Mouse (Mus musculus): Measurements from ENCODE around the gene Rere. TPM values are rescaled to one million over a fixed set of nuclear protein-coding genes. Genes with fewer than 3 reads are reported as not detected.
"Not testable (repeated sequence)": the region's sequence is repeated elsewhere in the genome, so short reads cannot be mapped to it uniquely, and the experiment has no call there.

Gene Rere
- polyA plus RNA-seq, 1 experiment: 42.0 TPM

GRCm38 (mm10) chr4:150474086-150474485 lies 192.6 kb downstream of the Rere start:
- Histone ChIP-seq H3K4me1 (ENCODE audit: control insufficient read depth, insufficient read depth, low read length) (peaks cover 4% of the 10 kb centered on the region), H3K4me3 (replicated peaks; ENCODE audit: extremely low read depth, low read depth, low read length) (no peak overlapping the region)
- 85% methylated on average over 7 of the region's 7 CpGs for WGBS
- no peak for DNase-seq
- no peak for TF ChIP-seq POLR2A (IDR thresholded peaks at IDR 0.05; ENCODE audit: borderline replicate concordance, extremely low read depth, low read depth, low read length)
- TF ChIP-seq CTCF (IDR thresholded peaks at IDR 0.05; ENCODE audit: insufficient read depth, low read length): no peak

- Histone ChIP-seq H3K4me1 (ENCODE audit: control insufficient read depth, insufficient read depth, low read length) (peaks cover 4% of the 10 kb centered on the region), H3K4me3 (replicated peaks; ENCODE audit: extremely low read depth, low read depth, low read length) (no peak overlapping the region)
- WGBS: 32% methylated on average over 5 of the region's 5 CpGs
- no peak for DNase-seq
- no peak for TF ChIP-seq POLR2A (IDR thresholded peaks at IDR 0.05; ENCODE audit: borderline replicate concordance, extremely low read depth, low read depth, low read length)
- TF ChIP-seq CTCF (IDR thresholded peaks at IDR 0.05; ENCODE audit: insufficient read depth, low read length): peak; percentile 3; the same call in 1 of the 2 replicates
Measured at GRCm38 (mm10) chr4:150476258-150476657, 194.8 kb downstream of the Rere start.

DNA sequence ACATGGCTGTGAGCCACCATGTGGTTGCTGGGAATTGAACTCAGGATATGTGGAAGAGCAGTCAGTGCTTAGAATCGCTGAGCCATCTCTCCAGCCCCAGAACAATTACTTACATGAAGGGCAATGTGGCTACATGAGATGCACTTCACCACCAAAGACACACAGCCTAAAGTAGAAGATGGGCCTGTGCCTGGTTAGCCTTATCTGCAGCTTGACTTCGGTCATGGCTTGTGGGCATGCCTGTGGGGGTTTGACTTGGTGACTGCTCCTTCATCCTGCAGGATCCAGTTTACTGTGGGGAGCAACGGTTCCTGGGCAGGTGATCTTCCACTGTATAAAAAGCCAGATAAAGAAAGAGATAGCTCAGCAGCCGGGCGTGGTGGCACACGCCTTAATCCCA lies 196.6 kb downstream of the Rere start:
- no peak overlapping the region for H3K4me3 ChIP-seq (replicated peaks; ENCODE audit: extremely low read depth, low read depth, low read length)
- H3K4me1 ChIP-seq (ENCODE audit: control insufficient read depth, insufficient read depth, low read length): peaks cover 4% of the 10 kb centered on the region
- 86% methylated on average over 6 of the region's 6 CpGs for WGBS
- TF ChIP-seq CTCF (IDR thresholded peaks at IDR 0.05; ENCODE audit: insufficient read depth, low read length): no peak
- no peak for TF ChIP-seq POLR2A (IDR thresholded peaks at IDR 0.05; ENCODE audit: borderline replicate concordance, extremely low read depth, low read depth, low read length)
- no peak for DNase-seq

GRCm38 (mm10) chr4:150483081-150483480 lies 201.6 kb downstream of the Rere start:
- not testable (repeated sequence) for H3K4me1 ChIP-seq (ENCODE audit: control insufficient read depth, insufficient read depth, low read length); DNase-seq; H3K4me3 ChIP-seq (replicated peaks; ENCODE audit: extremely low read depth, low read depth, low read length)
- 91% methylated on average over 5 of the region's 5 CpGs for WGBS

GRCm38 (mm10) chr4:150486097-150486496 lies 204.7 kb downstream of the Rere start:
- no peak for DNase-seq
- WGBS: 37% methylated on average over 2 of the region's 2 CpGs
- no peak for TF ChIP-seq POLR2A (IDR thresholded peaks at IDR 0.05; ENCODE audit: borderline replicate concordance, extremely low read depth, low read depth, low read length)
- TF ChIP-seq CTCF (IDR thresholded peaks at IDR 0.05; ENCODE audit: insufficient read depth, low read length): no peak
- H3K4me1 ChIP-seq (ENCODE audit: control insufficient read depth, insufficient read depth, low read length): peaks cover 10% of the 10 kb centered on the region
- H3K4me3 ChIP-seq (replicated peaks; ENCODE audit: extremely low read depth, low read depth, low read length): no peak overlapping the region

DNA sequence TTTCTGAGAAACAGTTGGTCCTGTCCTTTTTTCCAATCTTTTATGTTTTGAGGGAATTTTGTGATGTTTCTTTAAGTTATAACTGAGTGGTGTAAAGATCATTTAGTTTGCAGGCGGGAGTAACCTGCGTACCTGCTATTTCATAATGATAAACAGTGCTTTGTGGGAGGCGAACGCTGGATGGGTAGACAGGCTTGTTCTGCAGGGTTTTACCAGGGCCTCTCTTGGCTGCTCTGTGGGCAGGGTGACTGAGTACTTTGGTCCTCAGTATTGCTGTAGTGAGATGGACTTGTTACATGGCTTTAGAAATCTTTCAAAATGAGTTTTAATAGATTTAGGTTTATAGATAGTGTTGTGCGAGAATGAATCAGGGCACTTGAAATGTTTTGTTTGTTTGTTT lies 205.7 kb downstream of the Rere start:
- DNase-seq: no peak
- no peak overlapping the region for H3K4me3 ChIP-seq (replicated peaks; ENCODE audit: extremely low read depth, low read depth, low read length)
- peaks cover 10% of the 10 kb centered on the region for H3K4me1 ChIP-seq (ENCODE audit: control insufficient read depth, insufficient read depth, low read length)
- 53% methylated on average over 5 of the region's 5 CpGs for WGBS
- TF ChIP-seq CTCF (IDR thresholded peaks at IDR 0.05; ENCODE audit: insufficient read depth, low read length) (no peak), POLR2A (IDR thresholded peaks at IDR 0.05; ENCODE audit: borderline replicate concordance, extremely low read depth, low read depth, low read length) (no peak)

- peak; percentile 63 for DNase-seq
- H3K4me1 ChIP-seq (ENCODE audit: control insufficient read depth, insufficient read depth, low read length): peaks cover 14% of the 10 kb centered on the region
- peak overlapping the region; percentile 52 for H3K4me3 ChIP-seq (replicated peaks; ENCODE audit: extremely low read depth, low read depth, low read length)
- 9% methylated on average over 12 of the region's 12 CpGs for WGBS
- TF ChIP-seq POLR2A (IDR thresholded peaks at IDR 0.05; ENCODE audit: borderline replicate concordance, extremely low read depth, low read depth, low read length): peak; percentile 63; the same call in 1 of the 2 replicates
- TF ChIP-seq CTCF (IDR thresholded peaks at IDR 0.05; ENCODE audit: insufficient read depth, low read length): no peak
Measured at GRCm38 (mm10) chr4:150488096-150488748, 206.8 kb downstream of the Rere start.

DNA sequence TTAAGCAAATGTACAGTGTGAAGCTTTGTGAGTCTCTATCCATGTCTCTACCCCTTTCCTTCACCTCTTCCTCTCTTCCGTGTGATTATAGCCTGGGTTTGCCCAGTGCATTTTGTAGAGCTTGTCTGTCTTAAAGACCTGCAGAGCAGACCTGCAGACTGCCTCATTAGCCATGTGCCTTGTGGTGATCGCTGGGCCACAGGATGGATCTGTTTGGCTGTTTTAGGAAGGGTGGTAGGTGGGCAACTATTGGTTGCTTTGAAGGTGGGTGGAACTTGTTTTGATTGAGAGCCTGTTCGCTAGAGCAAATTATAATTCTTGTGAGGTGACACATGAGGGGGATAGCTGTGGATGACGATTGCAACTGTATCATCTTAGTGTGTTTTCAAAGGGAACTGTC lies 207.3 kb downstream of the Rere start:
- TF ChIP-seq CTCF (IDR thresholded peaks at IDR 0.05; ENCODE audit: insufficient read depth, low read length): no peak
- no peak for TF ChIP-seq POLR2A (IDR thresholded peaks at IDR 0.05; ENCODE audit: borderline replicate concordance, extremely low read depth, low read depth, low read length)
- no peak for DNase-seq
- H3K4me1 ChIP-seq (ENCODE audit: control insufficient read depth, insufficient read depth, low read length): peaks cover 14% of the 10 kb centered on the region
- H3K4me3 ChIP-seq (replicated peaks; ENCODE audit: extremely low read depth, low read depth, low read length): peak overlapping the region; percentile 52
- WGBS: 28% methylated on average over 4 of the region's 4 CpGs

GRCm38 (mm10) chr4:150490050-150490449 lies 208.6 kb downstream of the Rere start:
- peaks cover 15% of the 10 kb centered on the region for H3K4me1 ChIP-seq (ENCODE audit: control insufficient read depth, insufficient read depth, low read length)
- TF ChIP-seq CTCF (IDR thresholded peaks at IDR 0.05; ENCODE audit: insufficient read depth, low read length): no peak
- no peak for TF ChIP-seq POLR2A (IDR thresholded peaks at IDR 0.05; ENCODE audit: borderline replicate concordance, extremely low read depth, low read depth, low read length)
- WGBS: 58% methylated on average over 6 of the region's 6 CpGs
- DNase-seq: no peak
- H3K4me3 ChIP-seq (replicated peaks; ENCODE audit: extremely low read depth, low read depth, low read length): no peak overlapping the region

GRCm38 (mm10) chr4:150491710-150492109 lies 210.3 kb downstream of the Rere start:
- no peak overlapping the region for H3K4me3 ChIP-seq (replicated peaks; ENCODE audit: extremely low read depth, low read depth, low read length)

More at GRCm38 (mm10) chr4:150491710-150492109, 210.3 kb downstream of the Rere start:
- WGBS: 79% methylated on average over 4 of the region's 4 CpGs
- TF ChIP-seq POLR2A (IDR thresholded peaks at IDR 0.05; ENCODE audit: borderline replicate concordance, extremely low read depth, low read depth, low read length) (no peak), CTCF (IDR thresholded peaks at IDR 0.05; ENCODE audit: insufficient read depth, low read length) (no peak)
- peaks cover 16% of the 10 kb centered on the region for H3K4me1 ChIP-seq (ENCODE audit: control insufficient read depth, insufficient read depth, low read length)
- no peak for DNase-seq
